Mouse (Mus musculus) intestine, embryonic 16.5 days (tissue): ENCODE results near the gene Tmem95. TPM values are rescaled to one million over a fixed set of nuclear protein-coding genes. Genes with fewer than 3 reads are reported as not detected.
A peak's percentile ranks its signal among the peaks of the same experiment; 100 is the strongest.
"Not testable (repeated sequence)": the region's sequence is repeated elsewhere in the genome, so short reads cannot be mapped to it uniquely, and the experiment has no call there.

ENCODE experiments used
- ATAC-seq: fragments of 200-750 bp; cut with Nextera tagmentation; 2 replicates; pipeline ENCODE4 v1.8.0; 2017; ENCODE audit warnings: moderate TSS enrichment, moderate library complexity
- H3K27ac ChIP-seq: fragments of 300-500 bp; sonication (generic); 2 replicates; pipeline ENCODE4 v1.5.1; 2014; ENCODE audit warnings: mild to moderate bottlenecking, low read length
- H3K27me3 ChIP-seq: fragments of 300-500 bp; sonication (generic); replicated peaks from 2 replicates; pipeline ENCODE4 v1.6.1; 2014; ENCODE audit warnings: low read length, control low read depth, mixed read lengths; ENCODE audit not compliant: control insufficient read depth, insufficient read depth
- H3K36me3 ChIP-seq: fragments of 300-500 bp; sonication (generic); 2 replicates; pipeline ENCODE4 v1.6.1; 2014; ENCODE audit warnings: low read length, control low read depth; ENCODE audit not compliant: control insufficient read depth, insufficient read depth
- H3K4me1 ChIP-seq: fragments of 300-500 bp; sonication (generic); 2 replicates; pipeline ENCODE4 v1.6.1; 2014; ENCODE audit warnings: low read length, control low read depth, mixed read lengths; ENCODE audit not compliant: control insufficient read depth, insufficient read depth
- H3K4me2 ChIP-seq: fragments of 300-500 bp; sonication (generic); 2 replicates; pipeline ENCODE4 v1.6.1; 2014; ENCODE audit warnings: low read depth, low read length, control low read depth
- H3K4me3 ChIP-seq: fragments of 300-500 bp; sonication (generic); 2 replicates; pipeline ENCODE4 v1.5.1; 2014; ENCODE audit warnings: mild to moderate bottlenecking, low read length
- H3K9ac ChIP-seq: fragments of 300-500 bp; sonication (generic); 2 replicates; pipeline ENCODE4 v1.6.1; 2014; ENCODE audit warnings: low read depth, low read length
- H3K9me3 ChIP-seq: fragments of 300-500 bp; sonication (generic); 2 replicates; pipeline ENCODE4 v1.6.1; 2016; ENCODE audit warnings: low read length, control low read depth; ENCODE audit not compliant: control insufficient read depth
- WGBS: fragments of 180-500 bp; shearing (Covaris S2); extraction: QIAGEN DNeasy Blood & Tissue Kit; methylation state at CpG from one replicate; pipeline ENCODE4 v1.1.7; 2014; 5-methylcytosine and 5-hydroxymethylcytosine counted together
- polyA plus RNA-seq: library from polyadenylated mRNA; unstranded; fragments of >200 nt; fragmentation: Nextera tagmentation; extraction: Ambion mirVana; gene quantifications from 2 replicates; pipeline ENCODE4 v1.2.1, GENCODE M21; 2015

Tmem95 gene
- polyA plus RNA-seq, 1 experiment from 2014 or later, result not detected

- no peaks in the 10 kb centered on the region for H3K9me3 ChIP-seq
- H3K4me2 ChIP-seq, result no peak overlapping the region
- peaks cover 35% of the 10 kb centered on the region for H3K4me1 ChIP-seq
- H3K9ac ChIP-seq, result no peak overlapping the region
- peaks cover 14% of the 10 kb centered on the region for H3K36me3 ChIP-seq
- WGBS, result 82% methylated on average over 5 of the region's 5 CpGs
- H3K4me3 ChIP-seq, result no peak overlapping the region
- no peak for ATAC-seq
- H3K27me3 ChIP-seq, result no peaks in the 10 kb centered on the region
- H3K27ac ChIP-seq, result no peak overlapping the region
These were observed 40.3 kb upstream of the Tmem95 start for GRCm38 (mm10) chr11:69918118-69918517.

DNA sequence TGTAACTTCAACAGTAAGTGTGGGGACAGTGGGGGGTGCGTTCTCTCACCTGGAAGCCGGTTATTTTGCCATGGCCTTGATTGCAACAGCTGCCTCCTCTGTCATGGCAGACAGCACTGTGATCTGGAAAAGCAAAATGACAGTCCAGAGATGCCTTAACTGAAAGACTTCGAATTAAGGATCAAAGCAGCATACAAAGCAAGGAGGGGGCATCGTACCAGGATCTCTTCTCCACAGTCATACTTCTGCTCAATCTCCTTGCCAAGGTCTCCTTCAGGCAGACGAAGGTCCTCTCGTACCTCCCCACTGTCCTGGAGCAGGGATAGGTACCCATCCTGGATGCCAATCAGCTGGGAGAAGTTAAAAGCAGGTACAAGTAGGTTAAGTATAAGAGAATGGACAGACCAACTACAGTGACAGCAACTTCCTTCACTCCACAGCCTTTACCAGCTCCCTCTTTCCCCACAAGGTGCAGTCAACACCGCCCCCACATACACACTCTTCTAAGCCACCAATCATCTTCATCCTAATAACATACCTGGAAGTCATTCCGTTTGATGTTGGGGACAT, 39.6 kb upstream of the Tmem95 start:
- H3K27ac ChIP-seq, result no peak overlapping the region
- no peak overlapping the region for H3K4me3 ChIP-seq
- H3K27me3 ChIP-seq, result no peaks in the 10 kb centered on the region
- no peak for ATAC-seq
- peaks cover 15% of the 10 kb centered on the region for H3K36me3 ChIP-seq
- no peak overlapping the region for H3K4me2 ChIP-seq
- 85% methylated on average over 8 of the region's 8 CpGs for WGBS
- no peak overlapping the region for H3K9ac ChIP-seq
- peaks cover 34% of the 10 kb centered on the region for H3K4me1 ChIP-seq
- no peaks in the 10 kb centered on the region for H3K9me3 ChIP-seq

GRCm38 (mm10) chr11:69916652-69917378, 39.0 kb upstream of the Tmem95 start:
- H3K4me2 ChIP-seq, H3K9ac ChIP-seq, H3K9me3 ChIP-seq, ATAC-seq, H3K4me3 ChIP-seq, H3K27ac ChIP-seq, H3K27me3 ChIP-seq: not testable (repeated sequence)
- Histone ChIP-seq H3K4me1 (peaks cover 34% of the 10 kb centered on the region), H3K36me3 (peaks cover 18% of the 10 kb centered on the region)
- WGBS, result 64% methylated on average over 7 of the region's 7 CpGs

GRCm38 (mm10) chr11:69915667-69916627, 38.1 kb upstream of the Tmem95 start:
- Histone ChIP-seq H3K36me3 (peaks cover 27% of the 10 kb centered on the region), H3K9me3 (no peaks in the 10 kb centered on the region), H3K27me3 (no peaks in the 10 kb centered on the region), H3K27ac (no peak overlapping the region), H3K4me2 (0 out of 2 replicates have a peak overlapping the region, but pooled peaks have one; percentile 3), H3K9ac (peak overlapping the region; percentile 33), H3K4me1 (peaks cover 34% of the 10 kb centered on the region), H3K4me3 (no peak overlapping the region)
- 66% methylated on average over 5 of the region's 5 CpGs for WGBS
- ATAC-seq, result no peak

DNA sequence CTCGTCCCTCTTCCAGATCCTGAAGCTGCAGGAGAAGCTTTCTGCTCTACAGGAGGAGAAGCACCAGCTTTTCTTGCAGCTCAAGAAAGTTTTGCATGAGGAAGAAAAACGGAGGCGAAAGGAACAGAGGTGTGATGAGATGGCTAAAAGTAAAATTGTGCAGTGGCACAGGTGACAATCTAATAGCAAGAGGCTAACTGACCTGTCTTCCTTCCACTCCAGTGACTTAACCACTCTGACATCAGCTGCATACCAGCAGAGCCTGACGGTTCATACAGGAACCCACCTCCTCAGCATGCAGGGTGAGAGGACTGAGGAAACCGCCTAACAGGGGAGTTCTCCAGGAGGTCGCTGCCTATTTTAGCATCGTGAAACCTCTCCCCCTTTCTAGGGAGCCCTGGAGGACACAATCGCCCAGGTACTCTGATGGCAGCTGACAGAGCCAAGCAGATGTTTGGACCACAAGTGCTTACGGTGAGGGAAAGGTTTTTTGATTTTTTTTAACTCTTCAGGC, 37.2 kb upstream of the Tmem95 start:
- Histone ChIP-seq H3K36me3 (peaks cover 34% of the 10 kb centered on the region), H3K4me1 (peaks cover 34% of the 10 kb centered on the region), H3K4me2 (peak overlapping the region; percentile 94), H3K27me3 (no peaks in the 10 kb centered on the region), H3K9ac (no peak overlapping the region), H3K4me3 (peak overlapping the region; percentile 79), H3K27ac (no peak overlapping the region; the same call in 1 of the 2 replicates), H3K9me3 (no peaks in the 10 kb centered on the region)
- 39% methylated on average over 9 of the region's 9 CpGs for WGBS
- no peak for ATAC-seq

DNA sequence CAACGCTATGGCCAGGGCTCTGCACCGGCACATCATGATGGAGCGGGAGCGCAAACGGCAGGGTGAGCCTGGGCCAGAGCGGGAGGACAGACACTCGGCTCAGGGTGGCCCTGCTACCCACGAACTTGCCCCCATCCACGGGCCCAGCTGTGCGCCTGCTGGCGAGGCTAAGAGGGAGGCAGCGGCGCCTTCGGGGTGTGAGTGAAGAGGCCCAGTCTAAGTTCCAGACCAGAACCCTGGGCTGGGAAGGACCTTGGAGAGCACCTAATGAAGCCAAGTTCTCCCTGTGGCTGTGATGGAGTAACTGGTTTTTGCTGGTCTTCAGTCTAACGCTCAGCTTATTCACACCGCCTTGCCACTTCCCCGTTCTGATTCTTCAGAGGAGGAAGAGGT, 36.5 kb upstream of the Tmem95 start:
- H3K9me3 ChIP-seq, result no peaks in the 10 kb centered on the region
- no peaks in the 10 kb centered on the region for H3K27me3 ChIP-seq
- no peak; the same call in 1 of the 2 replicates for ATAC-seq
- peak overlapping the region; percentile 79 for H3K4me3 ChIP-seq
- peak overlapping the region; percentile 84 for H3K27ac ChIP-seq
- WGBS, result under 1% methylated on average over 17 of the region's 17 CpGs
- peaks cover 30% of the 10 kb centered on the region for H3K4me1 ChIP-seq
- peak overlapping the region; percentile 94 for H3K4me2 ChIP-seq
- H3K36me3 ChIP-seq, result peaks cover 40% of the 10 kb centered on the region
- H3K9ac ChIP-seq, result peak overlapping the region; percentile 91

DNA sequence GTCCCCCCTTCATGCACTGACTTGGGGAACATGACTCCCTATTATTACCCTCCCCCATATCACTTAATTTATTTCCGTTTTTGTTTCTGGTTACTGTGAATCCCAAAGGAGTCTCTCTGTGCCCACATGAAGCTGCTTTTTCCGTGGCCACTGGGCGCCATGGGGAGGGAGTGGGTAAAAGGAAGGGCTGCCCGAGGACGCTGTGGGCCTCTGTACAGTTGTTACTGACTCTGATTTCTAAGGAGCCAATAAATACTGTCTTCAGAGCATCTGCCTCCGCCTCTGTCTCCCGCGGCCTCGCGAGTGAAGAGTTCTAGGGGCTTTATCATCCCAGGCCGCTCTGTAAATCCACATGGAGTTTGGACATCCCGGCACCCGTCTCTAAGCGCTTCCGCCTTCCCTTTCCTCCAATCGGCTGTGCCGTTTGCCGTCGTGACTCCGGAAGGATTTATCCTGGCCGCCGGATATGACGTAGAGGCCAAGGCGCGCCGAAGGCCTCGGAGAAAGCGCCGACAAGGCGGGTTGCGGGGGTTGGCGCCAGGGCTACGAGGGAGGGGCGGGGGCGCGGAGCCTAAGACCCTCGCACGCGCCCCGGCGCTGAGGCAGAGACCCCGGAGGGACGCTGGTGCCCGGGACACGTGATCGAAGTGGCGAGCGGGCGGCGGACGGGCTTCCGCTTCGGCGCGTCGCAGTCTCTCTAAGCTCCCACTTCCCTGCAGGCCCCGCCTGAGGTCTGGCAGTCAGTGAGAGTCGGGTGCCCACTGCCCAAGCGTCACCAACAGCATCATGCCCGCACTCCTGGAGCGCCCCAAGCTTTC, 35.9 kb upstream of the Tmem95 start, which contains the start of gene Gps2:
Gps2 (plus strand) TSS at position 335 of the 818 bp plus-strand sequence.
- H3K4me2 ChIP-seq, result peak within 1 kb of the TSS; percentile 94
- H3K36me3 ChIP-seq, result peaks cover 44% of the 10 kb centered on the region
- H3K27ac ChIP-seq, result peak within 1 kb of the TSS; percentile 84
- H3K9me3 ChIP-seq, result no peaks in the 10 kb centered on the region
- peak; percentile 88 for ATAC-seq
- no peaks in the 10 kb centered on the region for H3K27me3 ChIP-seq
- peak within 1 kb of the TSS; percentile 91 for H3K9ac ChIP-seq
- H3K4me1 ChIP-seq, result peaks cover 24% of the 10 kb centered on the region
- peak within 1 kb of the TSS; percentile 79 for H3K4me3 ChIP-seq
- 2% methylated on average over 61 of the region's 61 CpGs for WGBS

- Histone ChIP-seq H3K9ac (peak overlapping the region; percentile 91), H3K27me3 (no peaks in the 10 kb centered on the region), H3K4me1 (peaks cover 22% of the 10 kb centered on the region), H3K27ac (no peak overlapping the region), H3K4me2 (peak overlapping the region; percentile 94), H3K9me3 (no peaks in the 10 kb centered on the region), H3K4me3 (peak overlapping the region; percentile 79), H3K36me3 (peaks cover 51% of the 10 kb centered on the region)
- 73% methylated on average over 15 of the region's 15 CpGs for WGBS
- ATAC-seq, result no peak
These were observed 35.1 kb upstream of the Tmem95 start for GRCm38 (mm10) chr11:69912716-69913530.
